Mouse (Mus musculus) retina, embryonic 14.5 days (tissue): ENCODE measurements around the gene Art4.
A peak's percentile ranks its signal among the peaks of the same experiment; 100 is the strongest.

Experiments used
- DNase-seq: peaks from one replicate; pipeline ENCODE4 v3.0.0-alpha.2; 2015; ENCODE audit warnings: low spot score

Art4 gene

DNA sequence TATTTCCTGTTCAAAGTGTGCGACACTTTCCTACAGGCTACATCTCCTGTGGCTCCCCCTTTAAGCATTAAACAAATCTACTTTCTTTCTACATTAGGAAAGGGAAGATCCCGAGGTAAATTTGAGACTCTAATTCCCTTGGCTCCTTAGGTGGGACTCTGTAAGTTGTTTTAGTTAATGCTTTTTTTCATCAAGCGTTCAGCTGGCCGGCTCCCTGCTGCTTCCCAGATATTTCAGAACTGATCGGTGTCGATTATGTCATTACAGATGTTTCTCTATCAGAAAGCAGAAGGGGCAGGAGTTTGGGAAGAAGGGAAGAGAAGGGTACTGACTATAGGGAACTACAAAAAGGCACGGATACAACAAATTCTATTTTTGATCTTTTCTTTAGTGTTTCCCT lies 30.4 kb downstream of the Art4 start:
- DNase-seq: no peak

GRCm38 (mm10) chr6:136824987-136825386 lies 32.5 kb downstream of the Art4 start:
- no peak for DNase-seq

GRCm38 (mm10) chr6:136821086-136821485 lies 36.4 kb downstream of the Art4 start:
- no peak for DNase-seq

- DNase-seq: no peak
Observed at GRCm38 (mm10) chr6:136820381-136820780, 37.2 kb downstream of the Art4 start.

DNA sequence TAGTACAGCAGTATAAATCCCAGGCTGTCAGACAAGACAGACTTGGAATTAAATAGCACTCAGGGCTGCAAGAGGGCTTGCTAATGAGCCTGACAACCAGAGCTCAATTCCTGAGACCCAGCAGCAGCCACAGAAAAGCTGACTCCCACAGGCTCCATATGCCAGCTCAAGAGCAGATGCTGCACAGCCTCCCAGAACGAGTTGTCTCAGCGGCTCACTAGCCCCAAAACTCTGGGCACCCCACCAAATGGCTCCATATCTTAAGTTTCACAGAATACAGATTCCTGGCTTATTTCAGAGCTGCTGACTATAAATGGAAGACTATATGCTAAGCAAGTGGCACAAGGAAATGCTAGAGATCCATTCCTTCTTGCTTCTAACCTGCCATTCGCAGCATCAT lies 40.0 kb downstream of the Art4 start:
- no peak for DNase-seq

DNA sequence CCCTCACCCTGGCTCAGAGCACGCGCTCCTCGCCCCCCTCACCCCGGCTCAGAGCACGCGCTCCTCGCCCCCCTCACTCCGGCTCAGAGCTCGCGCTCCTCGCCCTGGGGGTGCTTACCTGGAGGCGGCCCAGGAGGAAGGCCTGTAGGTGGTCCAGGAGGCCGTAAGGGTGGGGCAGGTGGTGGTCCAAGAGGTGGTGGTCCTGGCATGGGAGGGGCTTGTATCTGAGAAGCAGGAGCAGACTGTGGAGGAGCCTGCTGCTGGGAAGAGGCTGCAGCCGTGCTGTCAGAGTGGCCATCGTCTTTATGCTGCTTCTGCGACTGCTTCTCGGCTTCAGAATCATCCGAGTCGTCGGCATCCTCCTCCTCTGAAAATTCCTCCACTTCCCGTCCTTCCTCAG lies 40.7 kb downstream of the Art4 start:
- no peak for DNase-seq

DNA sequence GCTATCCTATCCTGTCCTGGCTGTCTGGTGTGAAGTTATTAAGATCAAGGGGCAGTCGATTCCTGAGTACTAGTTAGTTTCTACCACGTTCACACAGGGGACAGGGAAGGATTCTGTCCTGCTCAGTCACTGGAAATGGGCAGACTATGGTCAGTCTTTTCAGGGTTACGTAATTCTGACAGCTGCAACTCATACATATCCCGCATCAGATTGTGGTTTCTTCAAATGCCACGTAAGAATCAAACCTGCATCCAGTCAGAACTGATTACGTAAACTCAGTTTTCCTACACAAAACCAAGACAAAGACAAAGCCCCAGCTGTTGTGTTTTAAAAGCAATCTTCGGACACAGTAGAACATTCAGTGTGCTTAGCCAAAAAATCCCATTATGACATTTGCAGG lies 42.2 kb downstream of the Art4 start:
- no peak for DNase-seq

DNA sequence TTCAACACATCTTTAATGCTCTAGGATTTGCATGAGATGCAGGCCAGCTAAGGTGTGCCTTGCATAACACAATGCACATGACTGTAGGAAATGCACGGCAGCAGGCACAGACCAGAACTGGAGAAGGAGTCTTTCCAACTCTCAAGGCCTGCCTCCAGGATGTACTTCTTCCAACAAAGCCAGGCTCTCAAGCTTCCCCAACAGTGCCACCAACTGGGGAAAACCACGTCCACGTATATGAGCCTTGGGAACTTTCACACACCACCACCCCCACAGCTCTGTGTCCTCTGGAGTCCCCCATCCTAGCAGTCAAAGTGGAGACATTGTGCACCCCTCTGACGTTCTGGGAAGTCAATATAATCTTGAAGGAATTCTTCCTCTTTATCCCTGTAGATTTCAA lies 44.4 kb downstream of the Art4 start:
- no peak for DNase-seq

DNA sequence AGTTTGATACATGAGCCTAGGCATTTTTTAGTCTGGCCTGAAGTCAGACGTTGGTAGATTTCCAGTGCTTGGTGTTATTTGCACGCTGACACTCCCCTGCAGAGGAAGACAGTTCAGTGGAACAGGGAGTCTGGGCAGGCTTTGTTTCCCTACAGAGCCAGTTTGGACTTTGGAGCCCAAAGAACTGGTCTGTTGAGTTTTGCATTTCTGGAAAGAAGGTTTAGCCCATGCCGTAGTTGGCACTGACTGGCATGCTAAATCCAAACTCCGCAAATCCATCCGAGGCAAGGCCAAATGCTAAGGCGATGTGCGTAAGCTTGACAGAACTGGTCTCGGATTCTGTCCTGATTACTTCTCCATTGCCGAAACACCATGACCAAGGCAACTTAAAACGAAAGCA lies 46.3 kb downstream of the Art4 start:
- DNase-seq: no peak

DNA sequence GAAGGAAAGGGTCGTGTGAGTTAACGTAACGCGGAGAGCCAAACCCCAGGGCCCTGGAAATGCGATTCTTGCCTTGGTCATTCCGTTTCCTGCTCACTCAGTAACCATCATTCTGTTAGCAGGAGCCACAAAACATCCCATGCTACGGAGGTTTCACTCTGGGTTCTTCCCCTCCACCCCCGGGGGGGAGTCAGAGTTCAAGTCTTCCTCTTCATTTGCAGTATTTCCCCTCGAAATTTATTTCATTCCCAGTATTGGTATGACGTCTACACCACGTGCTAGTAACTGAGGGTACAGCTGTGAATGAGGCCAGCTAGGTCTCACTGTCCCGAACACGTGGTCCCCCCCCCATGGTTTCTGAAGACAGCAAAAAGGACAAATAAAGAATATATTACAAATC lies 47.9 kb downstream of the Art4 start:
- no peak for DNase-seq

- DNase-seq: no peak
Observed at GRCm38 (mm10) chr6:136809077-136809476, 48.5 kb downstream of the Art4 start.

DNA sequence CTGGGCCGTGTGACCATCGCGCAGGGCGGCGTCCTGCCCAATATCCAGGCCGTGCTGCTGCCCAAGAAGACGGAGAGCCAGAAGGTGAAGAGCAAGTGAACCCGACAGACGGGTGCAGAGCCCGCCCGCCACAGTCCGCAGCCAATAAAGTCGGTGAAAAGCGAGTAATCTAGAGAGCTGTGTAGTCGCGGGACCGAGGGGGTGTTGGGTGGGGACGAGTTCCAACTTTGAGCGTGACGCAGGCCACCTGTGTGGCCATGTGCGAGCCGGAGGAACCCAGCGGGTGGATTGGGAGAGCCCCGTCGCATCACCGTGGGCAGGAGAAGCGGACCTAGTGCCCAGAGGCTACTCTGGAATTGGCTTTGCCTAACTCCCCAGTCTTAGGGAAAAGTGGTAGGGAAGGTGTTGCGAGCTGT lies 48.9 kb downstream of the Art4 start:
- peak; percentile 11 for DNase-seq

DNA sequence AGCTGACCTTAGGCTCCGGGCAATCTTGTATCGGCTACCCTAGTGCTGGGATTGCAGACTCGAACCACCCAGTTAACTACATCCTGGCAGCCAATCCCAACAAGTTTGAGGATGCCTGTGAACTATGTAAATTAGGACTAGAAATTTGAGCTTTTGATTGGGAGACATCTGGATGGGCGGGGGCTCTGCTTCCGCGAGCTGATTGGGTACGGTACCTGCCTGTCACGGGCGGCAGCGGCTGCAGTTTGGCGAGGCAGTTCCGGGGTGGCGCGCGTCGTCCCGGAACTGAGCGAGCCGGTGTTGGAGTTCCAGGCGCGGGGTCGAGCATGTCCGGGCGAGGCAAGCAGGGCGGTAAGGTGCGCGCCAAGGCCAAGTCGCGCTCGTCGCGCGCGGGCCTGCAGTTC lies 49.5 kb downstream of the Art4 start, which contains the start of gene H2afj:
H2afj (plus strand) TSS at position 231 of the 404 bp plus-strand sequence.
- DNase-seq: peak; percentile 97

GRCm38 (mm10) chr6:136807395-136808013 lies 50.0 kb downstream of the Art4 start:
- DNase-seq: no peak

DNA sequence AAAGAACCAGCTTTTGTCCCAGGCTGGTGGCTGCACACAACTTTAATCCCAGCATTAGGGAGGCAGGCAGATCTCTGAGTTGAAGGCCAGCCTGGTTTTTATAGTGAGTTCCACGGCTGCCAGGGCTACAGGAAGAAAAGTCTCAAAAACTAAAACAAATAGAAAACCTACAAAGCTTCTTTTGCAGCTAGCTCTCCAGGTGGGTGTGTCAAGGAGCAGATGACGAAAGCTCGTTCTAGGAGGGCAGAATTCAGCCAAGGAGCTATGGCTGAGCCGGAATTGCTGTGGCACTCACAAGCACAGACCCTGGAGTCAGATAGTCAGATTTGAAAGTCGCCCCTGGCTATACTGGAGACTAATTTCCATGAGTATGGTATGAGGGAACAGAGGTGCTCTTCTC lies 50.7 kb downstream of the Art4 start:
- DNase-seq: no peak

DNA sequence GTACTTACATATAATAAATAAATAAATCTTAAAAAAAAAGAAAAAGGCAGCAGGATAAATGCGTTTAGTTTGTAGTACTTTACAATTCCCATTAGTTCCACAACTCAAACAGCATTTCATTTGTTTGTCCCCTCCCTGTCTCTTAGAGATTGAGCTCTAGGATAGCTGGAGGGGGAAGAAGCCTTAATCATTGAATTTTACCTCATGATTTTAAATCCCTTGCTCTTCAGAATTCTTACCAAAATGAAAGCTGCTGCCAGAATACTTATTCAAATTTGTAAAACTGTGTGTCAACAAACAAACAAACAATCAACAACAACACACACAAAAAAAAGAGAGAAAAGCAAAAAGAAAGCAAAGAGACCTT lies 52.1 kb downstream of the Art4 start:
- no peak for DNase-seq

- DNase-seq: no peak
Observed at GRCm38 (mm10) chr6:136804705-136805408, 52.7 kb downstream of the Art4 start.

- peak; percentile 100 for DNase-seq
Observed at GRCm38 (mm10) chr6:136803739-136804633, 53.5 kb downstream of the Art4 start, which contains the start of gene Hist4h4. Gene Hist4h4, minus strand, starts transcription at chr6:136804415.

DNA sequence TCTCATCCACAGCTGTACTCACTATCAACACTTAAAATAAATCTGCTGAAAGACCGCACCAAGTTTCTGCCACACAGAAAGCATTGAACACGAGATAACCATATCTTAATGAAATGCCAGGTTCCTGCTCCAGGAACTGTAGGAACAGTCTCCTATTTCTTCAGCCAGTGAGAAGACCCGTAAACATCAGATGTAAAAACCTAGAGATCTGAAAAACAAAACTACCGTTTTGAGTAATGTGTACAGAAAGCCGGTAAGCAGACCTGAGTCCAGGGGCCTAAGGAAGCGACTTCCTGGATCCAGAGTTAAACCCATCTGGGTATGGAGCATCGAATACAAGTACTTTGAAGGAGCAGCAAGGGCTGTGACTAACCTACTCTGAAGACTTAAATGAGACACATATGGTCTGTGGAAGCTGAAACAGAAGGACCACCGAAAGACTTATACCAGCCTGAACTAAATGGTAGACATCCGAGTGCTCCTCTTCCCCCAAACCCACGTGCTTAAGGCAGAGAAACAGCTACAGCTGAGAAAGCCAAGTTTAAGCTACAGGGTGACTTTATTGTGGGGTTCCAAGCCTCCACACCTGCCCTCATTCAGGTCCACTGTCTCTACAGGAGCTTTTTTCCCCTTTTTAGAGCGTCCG lies 54.3 kb downstream of the Art4 start:
- DNase-seq: no peak

GRCm38 (mm10) chr6:136801274-136801673 lies 56.3 kb downstream of the Art4 start:
- no peak for DNase-seq

- no peak for DNase-seq
Observed at GRCm38 (mm10) chr6:136800710-136801109, 56.8 kb downstream of the Art4 start.
